Mouse (Mus musculus) spleen, adult 10 weeks (tissue): ENCODE results near the gene Olfr53. TPM values are rescaled to one million over a fixed set of nuclear protein-coding genes. Genes with fewer than 3 reads are reported as not detected.

Source experiments
- polyA plus RNA-seq: library from polyadenylated mRNA; stranded (reverse); fragments of 350-450 nt; fragmentation: Illumina TruSeq; extraction: RNeasy Lipid Tissue Mini Kit (QIAGEN cat#74804); gene quantifications from one replicate; pipeline ENCODE4 v1.2.3, GENCODE M21; 2015; ENCODE audit warnings: low replicate concordance; ENCODE audit not compliant: insufficient read depth

Gene Olfr53
- not detected for polyA plus RNA-seq

DNA sequence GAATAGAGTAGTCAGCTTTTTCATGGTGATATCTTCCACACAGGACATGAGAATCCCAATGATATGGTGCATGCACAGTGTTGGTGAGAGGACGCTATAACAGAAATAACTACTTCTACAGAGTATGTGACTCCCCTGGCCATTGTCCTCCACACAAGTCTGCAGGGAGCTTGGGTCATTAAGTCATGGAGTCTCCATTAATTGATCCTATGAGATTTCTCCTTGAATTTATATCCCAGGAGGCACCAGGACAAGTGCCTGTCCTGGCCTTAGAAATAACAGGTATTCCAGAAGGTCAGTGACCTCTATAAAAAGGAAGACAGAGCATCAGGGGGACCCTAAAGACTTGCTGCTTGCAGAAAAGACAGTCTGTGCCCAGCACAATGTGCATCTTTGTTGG, at the start of gene Olfr53:
Olfr53 (plus strand) TSS at position 301 of the 400 bp plus-strand sequence.

DNA sequence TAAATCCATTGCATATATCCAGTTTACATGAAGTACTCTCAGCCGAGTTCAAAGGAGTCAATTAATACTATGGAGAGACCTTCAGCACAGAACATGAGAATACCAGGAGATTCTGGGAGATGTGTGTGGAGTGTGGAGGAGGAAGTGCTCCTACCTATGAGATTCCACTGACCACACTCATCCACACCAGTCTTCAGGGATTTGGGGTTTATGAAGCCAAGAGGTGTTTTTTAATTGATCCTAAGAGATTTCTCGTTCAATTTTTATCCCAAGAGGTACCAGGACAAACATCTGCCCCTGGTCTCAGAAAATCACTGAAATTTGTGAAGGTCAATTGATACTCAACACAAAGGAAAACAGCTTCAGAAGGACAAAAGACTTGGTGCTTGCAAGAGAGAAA, 45.3 kb upstream of the Olfr53 start, which contains the start of gene Olfr46:
Olfr46 (plus strand) TSS at position 301 of the 400 bp plus-strand sequence.

DNA sequence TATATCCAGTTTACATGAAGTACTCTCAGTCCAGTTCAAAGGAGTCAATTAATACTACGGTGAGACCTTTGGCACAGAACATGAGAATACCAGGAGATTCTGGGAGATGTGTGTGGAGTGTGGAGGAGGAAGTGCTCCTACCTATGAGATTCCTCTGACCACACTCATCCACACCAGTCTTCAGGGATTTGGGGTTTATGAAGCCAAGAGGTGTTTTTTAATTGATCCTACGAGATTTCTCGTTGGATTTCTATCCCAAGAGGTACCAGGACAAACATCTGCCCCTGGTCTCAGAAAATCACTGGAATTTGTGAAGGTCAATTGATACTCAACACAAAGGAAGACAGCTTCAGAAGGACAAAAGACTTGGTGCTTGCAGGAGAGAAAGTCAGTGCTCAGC, 17.6 kb upstream of the Olfr53 start, which contains the start of gene Olfr61:
Olfr61 (plus strand) TSS at position 301 of the 400 bp plus-strand sequence.

DNA sequence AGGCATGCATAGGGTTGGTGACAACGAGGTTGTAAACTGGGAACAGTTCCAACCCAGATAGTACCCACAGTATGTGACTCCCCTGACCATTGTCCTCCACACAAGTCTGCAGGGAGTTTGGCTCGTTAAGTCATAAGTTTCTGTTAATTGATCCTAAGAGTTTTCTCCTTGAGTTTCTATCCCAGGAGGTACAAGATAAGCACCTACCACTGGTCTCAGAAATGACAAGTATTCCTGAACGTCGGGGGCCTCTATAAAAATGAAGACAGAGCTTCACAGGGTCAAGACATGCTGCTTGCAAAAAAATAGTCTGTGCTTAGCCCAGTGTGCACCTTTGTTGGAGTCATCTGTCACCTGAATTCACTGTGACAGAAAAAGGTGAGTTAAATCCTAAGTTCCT, 13.4 kb downstream of the Olfr53 start, which contains the start of gene Olfr539:
Olfr539 (plus strand) TSS at position 301 of the 400 bp plus-strand sequence.

DNA sequence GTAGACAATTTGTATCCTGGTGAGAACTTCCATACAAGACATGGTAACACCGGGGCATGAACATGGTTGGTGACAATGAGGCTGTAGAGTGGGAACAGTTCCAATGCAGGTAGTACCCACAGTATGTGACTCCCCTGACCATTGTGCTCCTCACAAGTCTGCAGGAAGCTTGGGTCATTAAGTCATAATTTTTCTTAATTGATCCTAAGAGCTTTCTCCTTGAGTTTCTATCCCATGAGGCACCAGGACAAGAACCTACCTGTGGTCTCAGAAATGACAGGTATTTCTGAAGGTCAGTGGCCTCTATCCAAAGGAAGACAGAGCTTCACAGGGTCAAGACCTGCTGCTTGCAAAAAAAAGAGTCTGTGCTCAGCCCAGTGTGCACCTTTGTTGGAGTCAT, 35.4 kb downstream of the Olfr53 start, which contains the start of gene Olfr45:
Olfr45 (plus strand) TSS at position 301 of the 400 bp plus-strand sequence.

DNA sequence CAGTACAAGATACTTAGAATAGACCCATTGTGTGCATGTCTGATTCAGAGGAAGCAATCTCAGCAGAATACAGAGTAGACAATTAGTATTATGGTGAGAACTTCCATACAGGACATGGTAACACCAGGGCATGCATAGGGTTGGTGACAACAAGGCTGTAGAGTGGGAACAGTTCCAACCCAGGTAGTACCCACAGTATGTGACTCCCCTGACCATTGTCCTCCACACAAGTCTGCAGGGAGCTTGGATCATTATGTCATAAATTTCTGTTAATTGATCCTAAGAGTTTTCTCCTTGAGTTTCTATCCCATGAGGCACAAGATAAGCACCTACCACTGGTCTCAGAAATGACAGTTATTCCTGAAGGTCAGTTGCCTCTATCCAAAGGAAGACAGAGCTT, 50.7 kb downstream of the Olfr53 start, which contains the start of gene Olfr541:
Olfr541 (plus strand) TSS at position 301 of the 400 bp plus-strand sequence.

Other genes with a start within 250 kb of the Olfr53 start
- gene Olfr531, start 243.5 kb upstream of the Olfr53 start, polyA plus RNA-seq, result not detected
- not detected for gene Olfr532, start 224.8 kb upstream of the Olfr53 start, polyA plus RNA-seq
- gene Olfr533, start 183.1 kb upstream of the Olfr53 start, polyA plus RNA-seq, result not detected
- not detected for gene Olfr535, start 162.2 kb upstream of the Olfr53 start, polyA plus RNA-seq
- gene Olfr536, start 139.1 kb upstream of the Olfr53 start, polyA plus RNA-seq, result not detected
- gene Olfr538, start 78.6 kb upstream of the Olfr53 start, polyA plus RNA-seq, result not detected
- gene Olfr46, start 45.2 kb upstream of the Olfr53 start, polyA plus RNA-seq, result not detected
- gene Olfr61, start 17.5 kb upstream of the Olfr53 start, polyA plus RNA-seq, result not detected
- not detected for gene Olfr539, start 13.5 kb downstream of the Olfr53 start, polyA plus RNA-seq
- gene Olfr45, start 35.5 kb downstream of the Olfr53 start, polyA plus RNA-seq, result not detected
- not detected for gene Olfr541, start 50.8 kb downstream of the Olfr53 start, polyA plus RNA-seq
- 5.1 TPM for gene Cyp2e1, start 117.3 kb downstream of the Olfr53 start, polyA plus RNA-seq
- gene Syce1, start 141.4 kb downstream of the Olfr53 start, polyA plus RNA-seq, result 0.75 TPM
- not detected for gene Zfp941, start 175.7 kb downstream of the Olfr53 start, polyA plus RNA-seq
- gene Urah, start 188.6 kb downstream of the Olfr53 start, polyA plus RNA-seq, result not detected
- not detected for gene Scgb1c1, start 199.1 kb downstream of the Olfr53 start, polyA plus RNA-seq
- not detected for gene Odf3, start 201.4 kb downstream of the Olfr53 start, polyA plus RNA-seq
- not detected for gene Gm45785, start 209.9 kb downstream of the Olfr53 start, polyA plus RNA-seq
- 50.8 TPM for gene Ric8a, start 210.5 kb downstream of the Olfr53 start, polyA plus RNA-seq
- 16.2 TPM for gene Bet1l, start 211.1 kb downstream of the Olfr53 start, polyA plus RNA-seq
- gene Psmd13, start 235.5 kb downstream of the Olfr53 start, polyA plus RNA-seq, result 119 TPM
- gene Sirt3, start 235.9 kb downstream of the Olfr53 start, polyA plus RNA-seq, result 10.2 TPM